Comparison of ENCODE assay signal across 7 mouse cellular contexts in genomic region chr3:96729403-96729784, GRCm38 (mm10). TPM values are rescaled to one million over a fixed set of nuclear protein-coding genes. Genes with fewer than 3 reads are reported as not detected.
DNase-seq lines count a peak whose midpoint lies in the region; ATAC-seq and TF ChIP-seq lines count a peak whose summit lies in the region.

No protein-coding gene starts in this region.

- no peak for TF ChIP-seq RAD21 in MEL (IDR thresholded peaks at IDR 0.05; ENCODE audit: low read depth, low read length)

- 0 out of 2 replicates have a peak overlapping the region, but pooled peaks have one; percentile 10 for H3K4me2 ChIP-seq in kidney, embryonic 16.5 days (replicated peaks; ENCODE audit: low read depth, low read length)
- no peak overlapping the region for H3K4me2 ChIP-seq in embryonic facial prominence, embryonic 11.5 days (ENCODE audit: low read depth, low read length)
- H3K4me2 ChIP-seq in midbrain, embryonic 15.5 days, result peak overlapping the region; percentile 59; the same call in 1 of the 2 replicates

- H3K79me2 ChIP-seq in MEL (ENCODE audit: control insufficient read depth, insufficient read depth, low read length, poor library complexity), result peaks cover 57% of the 10 kb centered on the region

- DNase-seq in kidney, adult 2 months, result no peak
- peak; percentile 95 for DNase-seq in MEL (ENCODE audit: low read depth, low spot score)
- DNase-seq in embryonic facial prominence, embryonic 11.5 days (ENCODE audit: low spot score), result peak; percentile 72
- no peak for DNase-seq in yolk sac, embryonic 10.5 days (ENCODE audit: low spot score)
- no peak for DNase-seq in retina, postnatal 1 day

- ATAC-seq in kidney, embryonic 16.5 days (ENCODE audit: low FRiP score, low TSS enrichment), result no peak
- ATAC-seq in embryonic facial prominence, embryonic 11.5 days (replicated peaks; ENCODE audit: insufficient number of reproducible peaks, low FRiP score, low TSS enrichment, low read depth), result no peak
- no peak for ATAC-seq in midbrain, embryonic 15.5 days (replicated peaks)

- peak; percentile 56 to 77 for TF ChIP-seq EP300 in MEL (IDR thresholded peaks at IDR 0.05; ENCODE audit: low read depth in 1 of 2, low read length in 2 of 2)

- TF ChIP-seq CTCF in kidney, adult 2 months (conservative IDR thresholded peaks at IDR 0.05; ENCODE audit: insufficient read depth, insufficient read length, low read depth, low read length), result no peak
- peak; percentile 22 to 68 (median 66); a peak in 5 of 6 replicates for TF ChIP-seq CTCF in MEL (IDR thresholded peaks at IDR 0.05 in 2 of 3, conservative IDR thresholded peaks at IDR 0.05 in 1 of 3; ENCODE audit: control insufficient read depth in 1 of 3, insufficient read depth in 1 of 3, low read depth in 2 of 3, low read length in 3 of 3, poor library complexity in 1 of 3, severe bottlenecking in 1 of 3)

- H3K4me3 ChIP-seq in kidney, embryonic 16.5 days (ENCODE audit: low read length), result no peak overlapping the region
- no peak overlapping the region for H3K4me3 ChIP-seq in kidney, adult 2 months (ENCODE audit: insufficient read depth, low read depth, low read length)
- peak overlapping the region in 1 of 2 experiments; percentile 97; a peak in 2 of 4 replicates for H3K4me3 ChIP-seq in MEL (ENCODE audit: control insufficient read depth in 1 of 2, insufficient read depth in 1 of 2, low read depth in 2 of 2, low read length in 2 of 2)
- H3K4me3 ChIP-seq in embryonic facial prominence, embryonic 11.5 days (ENCODE audit: low read depth, low read length), result no peak overlapping the region
- no peak overlapping the region for H3K4me3 ChIP-seq in midbrain, embryonic 15.5 days

- no peak overlapping the region for H3K27ac ChIP-seq in kidney, embryonic 16.5 days (ENCODE audit: low read length)
- H3K27ac ChIP-seq in kidney, adult 2 months (ENCODE audit: insufficient read depth, low read depth, low read length), result no peak overlapping the region
- H3K27ac ChIP-seq in MEL (ENCODE audit: control insufficient read depth, low read depth, low read length), result no peak overlapping the region
- H3K27ac ChIP-seq in embryonic facial prominence, embryonic 11.5 days (replicated peaks; ENCODE audit: low read depth, low read length), result no peak overlapping the region
- no peak overlapping the region for H3K27ac ChIP-seq in midbrain, embryonic 15.5 days

- H3K36me3 ChIP-seq in kidney, embryonic 16.5 days (ENCODE audit: insufficient read depth, low read length), result 0 out of 2 replicates have a peak, but pooled peaks cover 3% of the 10 kb centered on the region
- H3K36me3 ChIP-seq in kidney, adult 2 months (ENCODE audit: control insufficient read depth, insufficient read depth, low read length), result no peaks in the 10 kb centered on the region; the same call in 1 of the 2 replicates
- H3K36me3 ChIP-seq in MEL (ENCODE audit: control insufficient read depth in 1 of 2, insufficient read depth in 2 of 2, low read length in 2 of 2), result peaks cover 0 to 24% of the 10 kb centered on the region in 2 experiments; a peak in 2 of 4 replicates
- no peaks in the 10 kb centered on the region for H3K36me3 ChIP-seq in embryonic facial prominence, embryonic 11.5 days (replicated peaks; ENCODE audit: control insufficient read depth, insufficient read depth, low read depth, low read length)
- H3K36me3 ChIP-seq in midbrain, embryonic 15.5 days (replicated peaks), result no peaks in the 10 kb centered on the region

- no peak overlapping the region for H3K9ac ChIP-seq in kidney, embryonic 16.5 days (replicated peaks; ENCODE audit: low read length)
- no peak overlapping the region; the same call in 1 of the 2 replicates for H3K9ac ChIP-seq in MEL (ENCODE audit: control insufficient read depth, low read depth, low read length, poor library complexity, severe bottlenecking)
- H3K9ac ChIP-seq in embryonic facial prominence, embryonic 11.5 days (replicated peaks; ENCODE audit: low read length), result no peak overlapping the region
- H3K9ac ChIP-seq in midbrain, embryonic 15.5 days, result no peak overlapping the region

- H3K9me3 ChIP-seq in kidney, embryonic 16.5 days (ENCODE audit: low read length), result no peaks in the 10 kb centered on the region
- no peaks in the 10 kb centered on the region for H3K9me3 ChIP-seq in MEL (replicated peaks; ENCODE audit: insufficient read depth, low read length)
- no peaks in the 10 kb centered on the region for H3K9me3 ChIP-seq in embryonic facial prominence, embryonic 11.5 days (replicated peaks; ENCODE audit: control insufficient read depth, low read length)
- no peaks in the 10 kb centered on the region for H3K9me3 ChIP-seq in midbrain, embryonic 15.5 days

- no peaks in the 10 kb centered on the region for H3K27me3 ChIP-seq in kidney, embryonic 16.5 days (ENCODE audit: insufficient read depth, low read length)
- H3K27me3 ChIP-seq in kidney, adult 2 months (replicated peaks; ENCODE audit: control insufficient read depth, insufficient read depth, low read length), result no peaks in the 10 kb centered on the region
- no peaks in the 10 kb centered on the region for H3K27me3 ChIP-seq in MEL (ENCODE audit: control insufficient read depth in 1 of 2, insufficient read depth in 2 of 2, low read length in 2 of 2)
- H3K27me3 ChIP-seq in embryonic facial prominence, embryonic 11.5 days (ENCODE audit: control insufficient read depth, insufficient read depth, low read length), result no peaks in the 10 kb centered on the region
- no peaks in the 10 kb centered on the region for H3K27me3 ChIP-seq in midbrain, embryonic 15.5 days (replicated peaks)

- peaks cover 28% of the 10 kb centered on the region for H3K4me1 ChIP-seq in kidney, embryonic 16.5 days (ENCODE audit: insufficient read depth, low read length)
- peaks cover 23% of the 10 kb centered on the region for H3K4me1 ChIP-seq in kidney, adult 2 months (ENCODE audit: control insufficient read depth, insufficient read depth, low read length)
- peaks cover 5 to 19% of the 10 kb centered on the region in 2 experiments for H3K4me1 ChIP-seq in MEL (ENCODE audit: control insufficient read depth in 1 of 2, insufficient read depth in 2 of 2, low read length in 2 of 2)
- no peaks in the 10 kb centered on the region for H3K4me1 ChIP-seq in embryonic facial prominence, embryonic 11.5 days (ENCODE audit: control insufficient read depth, insufficient read depth, low read length)
- peaks cover 39% of the 10 kb centered on the region for H3K4me1 ChIP-seq in midbrain, embryonic 15.5 days

- WGBS in kidney, embryonic 16.5 days, result 51% methylated on average over 3 of the region's 3 CpGs
- WGBS in kidney, adult 2 months, result 54% methylated on average over 3 of the region's 3 CpGs
- WGBS in embryonic facial prominence, embryonic 11.5 days, result 27% methylated on average over 3 of the region's 3 CpGs
- WGBS in midbrain, embryonic 15.5 days, result 85% methylated on average over 3 of the region's 3 CpGs

- no peak for TF ChIP-seq POLR2A in kidney, adult 2 months (IDR thresholded peaks at IDR 0.05; ENCODE audit: low read depth, low read length)
- TF ChIP-seq POLR2A in MEL (IDR thresholded peaks at IDR 0.05; ENCODE audit: control insufficient read depth in 1 of 2, insufficient read depth in 1 of 2, low read depth in 1 of 2, low read length in 2 of 2, poor library complexity in 1 of 2), result no peak

RNA-seq across cellular contexts. Expression of gene Rnf115, which starts 1.9 kb away (rescaled TPM):
- 56.6 and 57.3 TPM in 2 replicates for polyA plus RNA-seq in kidney, embryonic 16.5 days (2015; fragmentation: Nextera tagmentation; extraction: Ambion mirVana)
- polyA plus RNA-seq in kidney, adult 2 months (2012; rRNA removed), result 20.7 and 23.5 TPM in 2 replicates
- 43.2 and 52.2 TPM in 2 replicates for total RNA-seq in MEL (2012; rRNA removed)
- 10 to 100 TPM; 66.1 to 71.8 TPM for polyA plus RNA-seq in MEL (2012; ENCODE audit: insufficient read depth in 1 of 2, insufficient read length in 2 of 2, low read depth in 1 of 2, low replicate concordance in 2 of 2, missing spikeins in 1 of 2)
- 82.3 and 85.1 TPM in 2 replicates for polyA plus RNA-seq in embryonic facial prominence, embryonic 11.5 days (2014; fragmentation: Nextera tagmentation; extraction: Ambion mirVana)
- 67.1 and 73.4 TPM in 2 replicates for polyA plus RNA-seq in midbrain, embryonic 15.5 days (2015; fragmentation: Nextera tagmentation; extraction: Ambion mirVana)

RNA-seq across cellular contexts. Expression of gene Polr3c, which starts 2.0 kb away (rescaled TPM):
- polyA plus RNA-seq in kidney, embryonic 16.5 days (2015; fragmentation: Nextera tagmentation; extraction: Ambion mirVana), result 44.5 and 45.3 TPM in 2 replicates
- 32.2 and 34.6 TPM in 2 replicates for polyA plus RNA-seq in kidney, adult 2 months (2012; rRNA removed)
- total RNA-seq in MEL (2012; rRNA removed), result 48.3 and 53.1 TPM in 2 replicates
- polyA plus RNA-seq in MEL (2012; ENCODE audit: insufficient read depth in 1 of 2, insufficient read length in 2 of 2, low read depth in 1 of 2, low replicate concordance in 2 of 2, missing spikeins in 1 of 2), result 100 to 1,000 TPM; 122 to 224 TPM
- 35.9 and 37.3 TPM in 2 replicates for polyA plus RNA-seq in embryonic facial prominence, embryonic 11.5 days (2014; fragmentation: Nextera tagmentation; extraction: Ambion mirVana)
- polyA plus RNA-seq in midbrain, embryonic 15.5 days (2015; fragmentation: Nextera tagmentation; extraction: Ambion mirVana), result 33.7 and 33.8 TPM in 2 replicates

RNA-seq across cellular contexts. Expression of gene Nudt17, which starts 21.0 kb away (rescaled TPM):
- 12.0 and 12.2 TPM in 2 replicates for polyA plus RNA-seq in kidney, embryonic 16.5 days (2015; fragmentation: Nextera tagmentation; extraction: Ambion mirVana)
- 2.0 and 3.6 TPM in 2 replicates for polyA plus RNA-seq in kidney, adult 2 months (2012; rRNA removed)
- total RNA-seq in MEL (2012; rRNA removed), result 2.4 and 2.7 TPM in 2 replicates
- 1 to 10 TPM in 1 of 2 experiments, not detected in 1; 6.5 TPM for polyA plus RNA-seq in MEL (2012; ENCODE audit: insufficient read depth in 1 of 2, insufficient read length in 2 of 2, low read depth in 1 of 2, low replicate concordance in 2 of 2, missing spikeins in 1 of 2)
- 12.0 and 13.5 TPM in 2 replicates for polyA plus RNA-seq in embryonic facial prominence, embryonic 11.5 days (2014; fragmentation: Nextera tagmentation; extraction: Ambion mirVana)
- 13.5 and 15.4 TPM in 2 replicates for polyA plus RNA-seq in midbrain, embryonic 15.5 days (2015; fragmentation: Nextera tagmentation; extraction: Ambion mirVana)

RNA-seq across cellular contexts. Expression of gene Pias3, which starts 33.2 kb away (rescaled TPM):
- 62.1 and 72.3 TPM in 2 replicates for polyA plus RNA-seq in kidney, embryonic 16.5 days (2015; fragmentation: Nextera tagmentation; extraction: Ambion mirVana)
- 21.0 and 23.2 TPM in 2 replicates for polyA plus RNA-seq in kidney, adult 2 months (2012; rRNA removed)
- 5.9 and 6.0 TPM in 2 replicates for total RNA-seq in MEL (2012; rRNA removed)
- 10 to 100 TPM in 1 of 2 experiments, not detected in 1; 26.8 TPM for polyA plus RNA-seq in MEL (2012; ENCODE audit: insufficient read depth in 1 of 2, insufficient read length in 2 of 2, low read depth in 1 of 2, low replicate concordance in 2 of 2, missing spikeins in 1 of 2)
- polyA plus RNA-seq in embryonic facial prominence, embryonic 11.5 days (2014; fragmentation: Nextera tagmentation; extraction: Ambion mirVana), result 33.8 and 35.5 TPM in 2 replicates
- polyA plus RNA-seq in midbrain, embryonic 15.5 days (2015; fragmentation: Nextera tagmentation; extraction: Ambion mirVana), result 37.8 and 38.7 TPM in 2 replicates

RNA-seq across cellular contexts. Expression of gene Ankrd35, which starts 59.5 kb away (rescaled TPM):
- polyA plus RNA-seq in kidney, embryonic 16.5 days (2015; fragmentation: Nextera tagmentation; extraction: Ambion mirVana), result 1.2 and 1.6 TPM in 2 replicates
- polyA plus RNA-seq in kidney, adult 2 months (2012; rRNA removed), result 0.38 and 0.45 TPM in 2 replicates
- total RNA-seq in MEL (2012; rRNA removed), result 0.46 and 0.62 TPM in 2 replicates
- under 1 TPM in 1 of 2 experiments, not detected in 1; 0.77 TPM for polyA plus RNA-seq in MEL (2012; ENCODE audit: insufficient read depth in 1 of 2, insufficient read length in 2 of 2, low read depth in 1 of 2, low replicate concordance in 2 of 2, missing spikeins in 1 of 2)
- polyA plus RNA-seq in embryonic facial prominence, embryonic 11.5 days (2014; fragmentation: Nextera tagmentation; extraction: Ambion mirVana), result 0.14 and 0.45 TPM in 2 replicates
- 2.1 TPM in 2 replicates for polyA plus RNA-seq in midbrain, embryonic 15.5 days (2015; fragmentation: Nextera tagmentation; extraction: Ambion mirVana)

Comparison
In these comparisons a context has a peak if more than half of its experiments do, and no peak if none do; other contexts are left out.
1. DNase-seq: peak in MEL (single experiment) and embryonic facial prominence, embryonic 11.5 days (single experiment); none in kidney, adult 2 months (single experiment), yolk sac, embryonic 10.5 days (single experiment) and retina, postnatal 1 day (single experiment).